Mouse (Mus musculus) urinary bladder, postnatal 4 days (tissue): ENCODE measurements around the gene Igf2.
A peak's percentile ranks its signal among the peaks of the same experiment; 100 is the strongest.

Experiments used
- DNase-seq, 2 experiments: peaks; one replicate each; pipeline ENCODE4 v3.0.0; 2021 to 2022; ENCODE audit warnings: low spot score in 2 of 2

The Igf2 gene

DNA sequence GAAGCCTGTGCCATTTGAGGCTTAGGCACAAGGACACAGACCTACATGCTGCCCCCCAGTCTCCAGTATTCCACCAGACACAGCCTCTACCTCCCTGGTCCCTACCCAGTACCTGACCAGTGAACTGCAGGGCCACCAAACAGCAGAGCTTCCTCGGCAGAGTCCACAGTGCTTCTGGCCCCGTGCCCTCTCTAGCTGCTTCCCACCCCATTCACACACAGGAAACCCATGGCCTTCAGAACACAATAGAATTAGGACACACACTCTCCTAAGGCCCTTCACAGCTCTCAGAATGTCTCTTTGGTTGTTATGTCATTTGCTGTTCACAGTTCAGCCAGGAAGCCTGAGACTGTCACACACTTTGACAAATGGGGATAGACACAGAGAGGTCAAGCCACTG is at the start of gene Igf2:
Gene Igf2 (minus strand): TSS at position 158 of the 400 bp plus-strand sequence.
- no peak for DNase-seq

DNA sequence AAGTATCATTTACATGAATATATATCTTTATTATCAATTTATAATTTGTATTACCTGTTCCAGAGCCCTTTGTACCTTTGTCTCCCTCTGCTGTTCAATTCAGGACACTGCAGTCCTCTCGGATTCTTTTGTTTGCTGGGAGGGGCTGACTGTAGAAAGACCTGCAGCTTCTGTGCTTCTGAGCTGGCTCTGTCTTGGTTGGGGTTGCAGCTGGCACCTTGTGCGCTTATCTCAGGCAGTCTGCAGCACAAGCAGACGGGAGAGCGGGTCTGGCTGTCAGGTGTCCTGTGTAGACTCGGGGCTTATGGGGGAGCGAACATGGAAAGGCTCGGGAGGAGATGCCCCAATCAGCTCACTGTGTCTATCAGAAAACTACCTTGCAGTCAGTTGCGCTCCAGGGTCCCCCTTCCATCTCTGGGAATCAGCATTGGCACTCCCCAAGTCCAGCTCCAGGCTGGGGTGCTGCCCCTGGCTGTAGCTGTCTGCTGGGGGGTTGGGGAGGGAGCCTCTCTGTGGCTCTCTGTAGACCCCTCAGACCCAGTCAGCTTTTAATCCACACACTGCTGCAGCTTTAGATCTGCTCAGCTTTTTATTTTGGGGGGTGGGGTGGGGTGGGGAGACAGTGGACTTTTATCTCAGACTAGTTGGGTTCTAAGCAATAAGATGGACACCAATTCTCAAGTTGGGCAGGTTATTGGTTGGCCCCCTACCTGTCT is 48.3 kb upstream of the Igf2 start:
- DNase-seq, result no peak

DNA sequence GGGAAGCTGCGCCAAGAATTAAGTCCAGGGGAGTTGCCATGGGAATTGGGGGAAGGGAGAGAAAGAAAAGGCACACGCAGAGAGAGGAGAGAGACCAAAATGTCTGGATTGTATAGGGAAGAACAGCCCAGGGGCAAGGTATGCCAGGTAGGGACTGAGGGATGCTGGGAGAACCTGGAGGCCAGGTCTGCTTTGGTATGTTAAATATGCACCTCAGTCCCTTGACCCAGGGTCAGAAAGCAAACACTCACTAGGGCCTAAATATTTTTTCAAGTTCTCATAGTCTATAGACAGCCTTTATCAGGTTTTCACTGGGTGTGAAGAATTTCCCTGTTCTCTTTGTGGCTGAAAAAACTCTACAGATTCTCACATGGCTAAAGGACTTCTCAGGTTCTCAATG is 40.3 kb upstream of the Igf2 start:
- no peak for DNase-seq

DNA sequence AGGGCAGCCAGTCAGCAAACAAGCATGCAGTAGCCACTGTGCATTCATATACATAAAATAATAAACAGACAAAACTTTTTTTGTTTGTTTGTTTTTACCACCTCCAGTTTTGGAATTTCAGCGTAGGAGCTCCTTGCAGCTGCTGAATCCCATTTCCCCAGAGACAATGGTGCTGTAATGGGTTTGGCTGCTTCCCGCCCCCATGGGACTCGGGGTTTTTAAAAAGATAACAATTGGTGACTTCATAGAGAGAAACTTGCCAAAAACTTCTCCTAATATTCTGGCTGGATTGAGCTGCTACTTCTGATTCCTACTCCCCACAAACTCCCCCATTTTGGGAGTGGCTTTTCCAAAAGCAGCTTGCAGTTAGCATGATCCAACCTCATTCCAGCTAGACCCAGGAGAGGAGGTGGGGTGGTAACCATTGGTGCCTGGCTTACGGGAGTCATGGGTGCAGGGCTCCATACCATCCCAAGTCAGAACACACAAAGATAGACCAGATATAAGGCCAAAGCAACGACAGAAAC is 32.8 kb upstream of the Igf2 start:
- DNase-seq, result no peak

DNA sequence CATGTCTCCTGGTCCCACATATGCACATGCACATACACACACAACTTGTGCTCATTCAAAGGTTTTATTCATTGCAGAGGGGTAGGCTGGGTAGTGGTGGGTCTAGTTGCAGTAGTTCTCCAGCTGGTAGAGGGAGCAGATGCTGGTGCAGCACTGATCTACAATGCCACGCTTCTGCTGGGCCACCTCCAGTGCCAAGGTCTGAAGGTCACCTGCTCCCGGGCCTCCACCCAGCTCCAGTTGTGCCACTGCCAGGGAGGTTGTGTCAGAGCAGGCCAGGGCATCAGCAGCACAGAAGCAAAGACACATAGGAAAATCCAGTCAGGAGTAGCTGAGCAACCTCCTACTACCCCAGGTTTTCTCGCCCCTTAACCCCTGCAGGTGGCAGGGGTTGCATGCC is 12.0 kb upstream of the Igf2 start:
- peak in 1 of 2 experiments; percentile 17 for DNase-seq

DNA sequence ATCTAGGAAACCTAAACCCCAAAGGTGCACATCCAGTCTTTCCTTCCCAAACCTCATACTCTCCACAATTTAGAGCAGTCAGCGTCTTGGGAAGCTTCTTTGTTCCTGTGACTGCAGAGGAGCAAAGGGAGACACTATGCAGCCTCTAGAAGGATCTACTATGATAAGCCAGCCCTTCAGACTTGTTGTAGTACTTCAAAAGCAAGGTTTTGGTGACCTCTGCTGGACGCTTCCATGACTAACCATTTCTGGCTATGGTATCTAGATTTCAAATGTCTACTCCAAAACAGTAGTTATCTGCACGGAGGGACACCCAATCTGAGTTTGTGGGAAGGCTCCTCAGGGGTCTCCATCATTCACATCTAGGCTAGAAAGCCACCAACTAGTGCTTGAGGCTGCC is 9.0 kb upstream of the Igf2 start:
- peak; percentile 20 to 63 for DNase-seq

DNA sequence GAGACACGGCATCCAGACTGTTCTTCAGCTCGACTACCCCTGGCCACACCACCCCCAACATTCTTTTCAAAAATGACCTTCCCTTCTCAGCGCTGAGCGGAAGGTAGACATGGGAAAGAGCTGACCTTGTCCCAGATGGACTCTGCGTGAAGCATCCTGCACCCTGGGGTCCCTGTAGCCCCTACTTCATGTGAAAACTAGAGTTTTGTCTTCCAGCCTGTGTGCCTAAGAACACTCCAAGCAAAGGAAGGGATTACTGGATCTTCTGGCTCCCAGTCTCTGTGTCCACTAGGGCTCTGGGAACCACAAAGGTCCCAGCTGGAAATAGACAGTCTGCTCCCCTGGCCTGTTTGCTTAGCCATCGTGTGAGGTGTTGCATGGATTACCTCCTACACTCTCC is 8.5 kb upstream of the Igf2 start:
- no peak for DNase-seq

DNA sequence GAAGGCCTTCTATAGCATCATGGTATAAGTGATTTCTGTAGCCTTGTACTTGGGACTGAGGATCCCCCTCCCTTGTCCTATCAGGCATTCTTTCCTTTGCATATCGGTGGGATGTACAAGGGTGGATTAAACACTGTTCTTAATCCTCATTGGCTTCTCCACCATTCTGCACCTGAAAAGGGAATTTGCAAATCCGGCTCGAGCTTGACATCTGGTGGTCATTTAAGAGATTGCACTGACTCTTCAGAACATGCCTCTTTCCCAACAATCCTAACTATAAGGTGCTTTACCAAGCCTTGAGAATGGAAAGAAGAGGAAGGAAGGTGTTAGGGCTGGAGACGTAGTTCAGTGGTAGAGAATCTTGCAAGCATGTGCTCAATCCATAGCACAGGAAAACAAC is 5.5 kb upstream of the Igf2 start:
- no peak for DNase-seq

DNA sequence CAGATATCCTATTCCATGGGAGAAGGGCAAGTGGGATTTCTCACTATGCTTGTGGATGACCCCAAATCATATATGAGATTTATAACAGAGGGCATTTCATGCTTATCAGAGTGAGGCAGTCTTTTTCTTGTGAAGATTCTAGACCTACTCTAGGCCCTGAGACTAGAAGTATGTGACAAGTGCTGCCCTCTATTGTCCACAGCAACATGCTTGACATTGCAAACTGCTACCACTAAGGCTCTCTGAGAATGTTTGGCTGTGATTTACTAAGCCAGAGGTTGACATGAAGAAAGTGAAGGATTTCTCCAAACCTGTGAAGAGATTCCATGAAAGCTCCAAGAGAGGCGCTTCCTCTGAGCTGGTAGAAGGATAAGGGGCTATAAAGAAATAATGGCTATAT is 4.5 kb upstream of the Igf2 start:
- no peak for DNase-seq

DNA sequence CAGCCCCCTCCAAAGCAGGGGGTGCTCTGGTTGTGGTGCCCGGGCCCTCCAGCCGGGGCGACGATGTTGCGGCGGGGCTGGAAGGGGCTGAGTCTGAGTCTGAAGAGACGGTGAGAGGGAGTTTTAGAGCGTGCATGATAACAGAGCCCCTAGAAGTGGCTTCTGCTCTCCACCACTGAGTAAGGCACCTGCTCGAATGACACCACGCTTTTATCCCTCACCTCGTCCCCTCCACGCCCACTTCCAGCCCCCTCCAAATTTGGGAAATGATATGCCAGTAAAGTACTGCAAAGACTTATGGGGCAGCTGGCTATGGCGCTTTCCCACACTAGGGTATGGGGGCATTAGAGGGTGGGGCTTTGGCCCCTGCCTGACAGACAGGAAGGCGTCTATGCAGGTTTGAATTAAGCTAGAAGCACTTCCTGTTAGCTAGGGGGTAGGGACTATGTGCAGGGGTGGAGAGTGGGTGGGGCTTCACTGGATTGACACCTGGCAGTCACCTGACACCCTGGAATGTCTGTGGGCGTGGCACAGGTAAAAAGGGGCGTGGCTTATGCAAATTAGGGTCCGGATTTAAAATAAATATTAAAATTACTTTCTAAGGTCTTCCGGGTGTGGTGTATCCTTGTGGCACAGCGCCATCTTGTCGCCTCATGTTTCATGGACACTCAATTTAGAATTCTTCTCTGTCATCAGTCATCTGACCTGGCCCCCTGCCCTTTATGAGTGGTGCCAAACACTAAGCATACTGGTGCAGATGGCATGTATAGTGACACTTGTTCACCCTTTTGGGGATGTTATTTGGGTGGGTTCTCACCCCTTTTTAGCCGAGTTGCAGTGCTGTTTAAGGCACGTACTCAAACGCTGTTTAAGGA is 3.4 kb upstream of the Igf2 start, which contains the start of gene Gm49394:
Gene Gm49394 (minus strand): TSS at position 192 of the 875 bp plus-strand sequence.
- DNase-seq, result no peak

DNA sequence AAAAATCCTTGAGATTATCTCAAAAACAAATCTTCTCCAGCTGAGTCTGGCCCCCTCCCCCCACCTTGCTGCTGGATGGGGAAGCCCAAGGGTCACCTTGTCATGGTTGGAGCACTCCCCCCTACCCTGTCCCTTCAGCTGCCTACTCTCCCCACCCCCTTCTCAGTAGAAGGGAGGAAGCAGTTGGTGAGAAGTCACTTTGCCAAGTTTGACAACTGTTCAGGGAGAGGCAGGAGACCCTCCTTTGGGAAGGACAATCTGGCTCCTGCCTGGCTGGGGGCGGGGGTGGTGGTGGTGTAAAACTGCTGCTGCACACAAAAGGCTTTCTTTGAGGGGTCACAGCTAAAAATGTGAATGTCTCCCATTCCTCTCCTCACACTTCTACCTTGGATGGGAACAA is 1.7 kb upstream of the Igf2 start:
- DNase-seq, result no peak

DNA sequence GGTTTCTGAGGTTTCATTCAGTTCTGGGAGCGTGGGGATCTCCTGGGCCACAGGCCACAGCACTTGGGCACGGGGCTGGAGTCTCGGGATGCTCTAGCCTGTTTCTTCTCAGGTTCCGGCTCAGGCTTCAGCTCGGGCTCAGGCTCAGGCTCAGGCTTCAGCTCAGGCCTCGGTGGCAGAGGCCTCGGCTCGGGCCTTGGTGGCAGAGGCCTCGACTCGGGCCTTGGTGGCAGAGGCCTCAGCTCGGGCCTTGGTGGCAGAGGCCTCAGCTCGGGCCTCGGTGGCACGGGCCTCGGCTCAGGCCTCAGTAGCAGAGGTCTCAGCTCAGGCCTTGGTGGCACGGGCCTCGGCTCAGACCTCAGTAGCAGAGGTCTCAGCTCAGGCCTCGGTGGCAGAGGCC is 905 bp upstream of the Igf2 start:
- no peak for DNase-seq

DNA sequence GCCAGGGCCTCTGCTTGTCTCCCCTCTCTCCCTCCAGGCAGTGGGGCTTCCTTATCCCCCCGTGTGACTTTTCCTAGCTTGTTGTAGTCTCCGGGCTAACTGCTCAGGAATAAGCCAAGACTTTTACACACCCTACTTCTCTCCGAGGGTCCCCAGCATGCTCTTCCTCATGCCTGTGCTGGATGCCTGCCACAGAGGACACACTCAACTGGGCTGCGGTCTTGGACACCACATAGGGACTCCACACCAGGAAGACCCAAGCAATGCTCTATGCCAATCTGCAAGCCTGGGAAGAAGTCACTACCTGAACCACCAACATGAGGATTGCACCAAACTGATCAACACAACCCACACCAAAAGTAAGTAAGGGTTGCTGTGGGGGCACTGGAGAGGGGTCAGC is 507 bp downstream of the Igf2 start:
- DNase-seq, result no peak

DNA sequence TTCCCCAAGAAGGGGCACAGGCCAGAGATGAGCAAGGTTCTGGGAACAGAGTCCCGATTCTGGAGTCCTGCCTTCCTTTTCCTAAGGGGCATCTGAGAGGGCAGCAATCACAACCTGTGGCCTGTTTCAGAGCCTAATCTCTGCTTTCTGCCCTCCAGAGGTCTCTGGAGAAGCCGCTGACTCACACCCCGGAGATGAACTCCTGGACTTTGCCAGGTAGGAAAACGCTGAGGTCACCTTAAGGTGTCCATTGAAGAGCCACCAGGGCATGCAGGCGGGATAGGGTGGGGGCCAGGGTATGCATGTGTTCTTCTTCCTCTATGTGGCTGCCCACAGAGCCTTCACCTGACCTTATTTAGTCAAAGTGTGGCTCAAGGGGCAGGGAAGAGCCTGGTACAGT is 1.3 kb downstream of the Igf2 start:
- no peak for DNase-seq

DNA sequence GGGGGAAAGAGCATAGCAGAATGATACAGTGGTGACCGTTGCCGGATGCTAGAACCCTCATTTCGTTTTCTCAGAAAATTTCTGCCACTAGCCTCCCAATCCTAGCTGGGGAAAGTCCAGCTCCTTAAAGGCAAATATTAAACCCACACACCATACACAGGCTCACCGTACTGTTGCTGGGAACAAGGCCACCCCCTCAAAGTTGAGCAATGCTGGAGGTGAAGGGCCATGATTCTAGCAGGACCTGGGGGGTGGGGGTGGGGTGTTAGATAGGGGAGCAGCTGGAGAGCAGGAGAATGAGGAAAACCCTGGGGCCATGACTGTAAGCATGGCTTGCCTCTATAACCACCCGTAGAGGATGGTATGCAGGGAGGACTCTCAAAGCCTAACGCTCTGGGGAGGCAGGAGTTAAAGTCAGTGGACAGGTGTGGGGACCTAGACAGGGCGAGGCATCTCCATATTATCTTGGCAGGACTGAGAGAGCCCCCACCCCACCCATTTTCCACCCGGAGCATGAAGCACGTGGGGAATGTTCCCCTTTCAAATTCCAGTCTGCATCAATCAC is 2.1 kb downstream of the Igf2 start:
- DNase-seq, result no peak

DNA sequence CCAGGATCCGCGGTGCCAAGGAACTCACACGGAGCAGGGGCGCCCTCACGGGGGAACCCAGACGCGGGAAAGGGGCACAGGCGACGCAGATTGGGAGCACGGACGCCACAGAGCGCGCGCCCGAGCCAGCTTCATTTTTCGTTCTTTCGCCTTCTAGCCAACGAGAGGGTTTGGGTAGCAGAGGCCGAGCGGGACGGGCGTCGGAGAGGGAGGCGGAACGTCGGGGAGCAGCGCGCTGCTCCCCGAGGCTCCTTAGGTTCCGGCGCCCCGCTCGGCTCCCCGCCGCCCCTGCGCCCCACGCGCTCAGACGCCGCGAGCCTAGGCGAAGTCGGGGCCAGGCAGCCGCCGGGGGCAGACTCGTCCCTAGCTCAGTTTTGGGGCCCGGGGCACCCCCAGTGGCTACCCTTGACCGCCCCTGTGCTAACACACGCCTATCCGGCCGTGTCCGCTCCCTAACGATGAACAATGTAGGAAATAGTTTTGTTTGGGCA is 2.6 kb downstream of the Igf2 start:
- no peak for DNase-seq

DNA sequence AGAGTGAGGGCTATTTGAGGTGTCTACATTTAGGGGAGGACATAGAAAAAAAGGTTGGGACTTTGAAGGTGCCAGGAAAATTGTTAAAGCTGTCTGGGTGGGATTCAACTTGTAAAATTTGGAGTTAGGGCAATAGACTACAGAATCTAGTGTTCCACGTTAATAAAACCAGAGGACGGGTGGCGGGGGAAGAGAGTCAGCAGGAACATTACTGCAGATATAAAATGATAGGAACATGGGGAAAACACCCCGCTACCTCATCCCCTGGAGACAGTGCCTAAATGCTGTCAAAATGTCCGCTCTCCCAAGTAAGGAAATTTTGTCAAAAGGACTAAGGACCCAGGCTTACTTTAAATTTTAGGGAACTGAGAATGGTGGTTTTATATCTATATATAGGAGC is 3.5 kb downstream of the Igf2 start:
- DNase-seq, result no peak

DNA sequence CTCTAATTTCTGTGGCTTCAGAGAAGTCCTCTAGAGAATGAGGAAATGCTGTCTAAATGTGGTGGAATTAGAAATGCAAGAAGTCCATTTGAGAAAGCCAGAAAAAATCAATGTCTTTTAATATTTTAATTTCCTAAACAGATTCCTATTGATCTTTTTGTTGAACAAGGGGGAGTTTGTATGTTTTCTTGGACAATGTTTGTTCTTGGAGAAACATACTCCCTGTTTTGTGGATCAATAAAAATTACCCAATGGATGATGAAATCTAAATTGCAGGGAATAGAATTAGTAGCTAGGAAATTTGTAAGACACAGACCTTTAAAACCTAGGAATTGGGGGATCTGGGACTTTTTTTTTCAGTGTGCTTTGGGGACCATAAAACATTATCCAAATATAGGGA is 4.8 kb downstream of the Igf2 start:
- no peak for DNase-seq

DNA sequence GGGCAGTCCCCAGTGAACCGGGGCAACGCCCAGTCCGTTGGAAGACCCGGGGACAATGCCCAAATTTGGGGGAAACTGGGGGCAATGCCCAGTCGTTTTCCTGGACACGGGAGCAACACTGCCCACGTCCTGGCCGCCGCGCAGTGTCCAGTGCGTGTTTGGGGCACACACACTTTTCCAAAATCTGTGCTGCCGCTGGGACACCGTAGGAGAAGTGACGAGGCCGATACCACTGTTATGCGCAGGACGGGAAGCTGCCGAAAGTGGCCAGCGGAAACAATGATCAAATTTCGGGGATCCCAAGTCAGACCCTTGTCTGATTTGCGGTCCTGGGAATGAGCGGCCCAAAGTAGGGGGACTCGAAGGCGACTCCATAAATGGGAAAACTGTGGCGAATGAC is 5.6 kb downstream of the Igf2 start:
- no peak for DNase-seq

DNA sequence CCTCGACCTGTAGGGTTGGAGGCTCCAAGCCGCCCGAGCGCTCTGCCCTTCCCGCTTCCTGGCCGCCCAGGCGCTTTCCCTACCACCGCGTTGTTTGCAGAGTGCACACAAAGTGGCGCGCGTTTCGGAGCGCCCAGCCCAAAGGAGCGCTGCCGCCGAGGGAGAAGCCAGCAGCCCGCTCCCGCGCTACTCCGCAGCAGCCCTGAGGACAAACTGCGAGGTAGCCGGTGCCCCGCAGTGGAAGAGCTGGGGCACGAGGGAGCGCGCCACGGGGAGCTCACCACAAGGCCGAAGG is 6.0 kb downstream of the Igf2 start:
- DNase-seq, result no peak

DNA sequence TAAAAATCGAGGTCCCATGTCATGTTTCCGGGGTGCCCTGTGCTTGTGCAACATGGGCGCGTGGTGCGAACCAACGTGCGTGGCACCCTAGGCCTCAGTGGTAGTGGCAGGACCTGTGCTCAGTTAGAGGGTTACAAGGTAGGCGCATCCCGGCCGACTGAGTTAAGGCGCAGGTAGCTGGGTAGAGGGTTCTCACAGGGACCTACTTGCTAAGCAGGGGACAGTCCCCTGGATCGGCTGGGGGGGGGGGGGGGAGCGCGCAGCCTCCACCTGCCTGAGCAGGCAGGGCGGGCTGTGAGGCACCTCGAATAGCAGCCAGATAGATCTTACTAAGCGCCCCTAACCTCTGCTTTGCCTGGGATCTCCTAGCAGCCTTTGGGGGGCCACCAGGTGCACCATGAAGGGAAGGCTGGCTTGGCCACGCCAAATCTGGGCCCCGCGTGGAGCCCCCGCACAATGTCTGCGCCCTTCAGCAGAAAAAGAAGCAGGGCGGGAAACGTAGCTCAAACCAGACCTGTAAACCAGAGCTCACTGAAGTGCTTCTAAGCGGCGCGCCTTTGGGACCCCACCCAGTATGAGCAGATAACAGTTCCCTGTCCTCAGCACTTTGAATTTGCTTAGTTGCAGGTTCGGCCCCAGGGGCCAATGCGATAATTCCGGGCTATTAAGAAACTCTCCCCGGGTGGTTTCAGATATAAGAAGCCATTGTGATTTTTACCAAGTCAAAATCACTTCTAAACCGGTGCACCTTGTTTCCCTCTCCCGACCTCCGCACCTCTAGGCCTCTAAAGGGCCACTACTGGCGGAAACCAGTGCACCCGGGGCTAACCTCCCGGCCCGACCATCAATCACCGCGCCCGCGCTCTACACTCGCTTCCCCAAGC is 6.6 kb downstream of the Igf2 start:
- no peak for DNase-seq
